Mouse (Mus musculus) telencephalon, adult 2 months (tissue): Measurements from ENCODE around the gene Zfp579.

Experiments
- DNase-seq: peaks from one replicate; pipeline ENCODE4 v3.0.0-alpha.2; 2011; ENCODE audit warnings: low read depth, low spot score

The Zfp579 gene

DNA sequence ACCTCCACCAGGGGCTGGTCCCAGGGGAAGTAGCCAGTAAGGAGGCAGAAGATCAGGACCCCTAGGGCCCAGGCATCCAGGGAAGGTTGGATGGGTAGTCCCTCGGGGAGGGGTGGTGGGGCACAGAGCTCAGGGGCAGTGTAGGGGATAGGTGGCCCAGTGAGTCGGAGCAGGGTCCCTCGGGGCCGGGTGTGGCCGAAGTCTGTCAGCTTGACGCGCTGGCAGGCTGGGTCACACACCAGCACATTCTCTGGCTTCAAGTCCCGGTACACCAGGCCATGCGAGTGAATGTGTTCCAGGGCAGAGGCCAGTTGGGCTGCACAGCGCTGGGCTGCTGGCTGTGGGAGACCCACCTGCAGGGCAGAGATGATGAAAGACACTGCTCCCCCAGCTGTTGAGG is 38.6 kb downstream of the Zfp579 start:
- no peak for DNase-seq

DNA sequence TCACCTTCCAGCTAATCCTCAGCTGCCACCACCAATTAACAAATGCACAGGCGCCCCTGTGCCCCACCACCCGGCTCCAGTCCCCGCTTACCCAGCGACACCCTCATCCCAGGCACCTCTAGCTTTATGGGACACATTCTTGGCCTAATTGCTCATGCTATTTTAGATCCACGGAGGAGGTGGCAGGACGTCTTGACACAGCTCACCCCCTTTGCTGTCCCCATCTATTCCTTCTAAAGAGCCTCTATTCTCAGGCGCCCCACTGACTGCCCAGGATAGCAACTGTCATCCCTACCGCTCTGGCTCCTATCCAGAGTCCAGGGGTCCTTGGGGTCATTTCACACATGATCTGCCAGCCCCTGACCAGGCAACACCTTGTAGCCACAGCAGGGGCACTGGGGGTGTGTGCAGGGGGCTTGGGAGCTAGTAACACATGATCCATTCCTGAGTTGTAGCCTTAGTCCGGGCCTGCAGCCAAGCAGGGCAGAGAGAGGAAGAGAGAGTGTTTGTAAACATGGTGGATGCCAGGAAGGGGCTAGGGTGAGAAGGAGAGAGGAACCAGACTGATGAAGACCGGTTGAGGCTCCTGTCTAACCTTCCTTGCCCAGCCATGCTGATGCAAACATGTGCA is 42.0 kb downstream of the Zfp579 start:
- no peak for DNase-seq

DNA sequence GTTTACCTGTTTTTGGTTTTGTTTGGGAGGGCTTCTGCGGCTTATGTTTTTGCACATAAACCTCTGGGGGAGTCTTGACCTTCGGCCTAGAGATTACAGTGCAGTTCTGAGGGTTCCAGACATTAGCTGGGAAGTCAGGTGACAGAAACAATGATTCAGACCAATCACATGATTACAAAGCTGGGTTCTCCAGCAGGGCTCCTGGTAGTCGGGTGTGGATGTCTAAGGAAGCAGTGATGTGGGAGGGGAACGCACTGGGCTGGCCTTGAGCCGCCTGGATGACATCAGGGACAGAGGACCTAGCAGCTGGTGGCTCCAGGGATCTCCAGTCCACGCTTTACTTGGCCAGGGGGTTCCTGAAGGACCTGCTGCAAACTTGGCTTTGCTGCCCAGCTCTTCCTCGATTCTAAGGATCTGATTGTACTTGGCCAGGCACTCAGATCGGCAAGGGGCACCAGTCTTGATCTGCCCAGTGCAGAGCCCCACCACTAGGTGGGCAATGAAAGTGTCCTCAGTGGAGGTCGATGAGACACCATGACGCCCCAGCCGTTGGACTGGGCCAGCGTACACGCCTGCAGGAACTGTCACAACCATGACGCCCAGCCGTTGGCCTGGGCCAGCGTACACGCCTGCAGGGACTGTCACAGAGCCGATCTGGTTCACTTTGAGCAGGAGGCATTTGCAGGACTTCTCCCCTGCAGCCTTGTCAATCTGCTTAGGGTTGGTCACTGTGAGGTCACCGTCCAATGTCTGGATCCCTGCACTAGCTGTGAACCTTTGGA is 45.2 kb downstream of the Zfp579 start:
- no peak for DNase-seq

DNA sequence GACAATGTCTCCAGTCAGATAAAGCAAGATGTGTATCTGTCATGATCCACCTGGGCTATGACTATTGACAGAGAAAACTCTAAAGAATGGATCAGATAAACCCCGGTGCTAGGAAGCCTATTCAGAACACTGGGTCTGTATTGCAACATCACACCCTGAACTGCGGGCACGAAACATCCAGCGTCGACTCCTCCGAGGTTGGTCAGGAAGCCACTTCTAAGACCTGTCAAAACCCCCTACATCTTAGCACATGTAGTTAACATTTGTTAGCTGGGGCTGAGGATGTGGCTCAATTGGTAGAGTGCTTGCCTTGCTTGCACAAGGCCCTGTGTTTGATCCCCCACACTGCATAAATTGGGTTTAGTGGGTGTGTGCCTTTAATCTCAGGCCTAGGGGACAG is 47.6 kb downstream of the Zfp579 start:
- DNase-seq = no peak

DNA sequence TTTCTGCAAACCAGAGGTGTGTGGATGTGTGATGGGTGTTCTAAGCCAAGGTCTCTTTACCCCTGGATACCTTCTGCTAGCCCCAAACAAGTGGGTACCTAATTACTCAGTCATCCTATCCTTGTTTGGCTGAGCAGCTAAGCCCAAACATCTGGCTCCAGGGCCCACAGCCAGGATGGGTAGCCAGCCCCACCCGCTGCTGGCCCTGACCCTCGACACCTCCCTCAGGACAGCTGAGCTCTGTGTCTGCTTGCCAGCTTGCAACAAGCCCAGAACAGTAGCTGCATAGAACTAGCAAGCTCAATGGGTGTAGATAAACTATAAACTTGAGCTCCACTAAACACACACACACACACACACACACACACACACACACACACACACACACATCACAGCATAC is 48.1 kb downstream of the Zfp579 start:
- peak; percentile 4 for DNase-seq

DNA sequence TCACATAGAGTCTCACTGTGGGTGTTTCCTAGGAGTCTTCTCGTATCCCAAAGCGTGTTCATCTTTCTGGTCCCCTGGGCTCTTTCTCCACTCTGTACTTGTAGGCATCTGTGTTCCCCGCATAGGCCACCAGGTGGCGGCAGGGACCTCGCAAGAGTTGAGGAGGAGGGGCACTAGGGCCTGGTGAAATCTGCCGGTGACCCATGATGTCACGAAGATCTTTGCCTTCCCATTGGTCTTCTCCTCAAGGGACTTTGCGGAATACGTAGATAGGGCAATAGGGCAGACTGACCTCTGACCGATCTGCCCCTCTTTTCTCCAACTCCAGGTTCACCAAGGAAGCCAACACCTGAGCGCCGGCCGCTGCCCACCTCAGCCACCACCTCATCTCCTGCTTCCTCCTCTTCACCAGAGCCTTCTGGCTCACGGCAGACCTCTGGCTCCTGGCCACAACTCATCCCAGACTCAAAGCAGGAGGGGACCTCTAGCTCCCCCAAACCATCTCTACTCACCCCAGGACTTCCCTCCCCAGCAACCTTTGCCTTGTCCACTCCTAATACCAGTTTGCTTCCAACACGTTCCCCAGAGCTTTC is 52.6 kb downstream of the Zfp579 start:
- peak; percentile 92 for DNase-seq

DNA sequence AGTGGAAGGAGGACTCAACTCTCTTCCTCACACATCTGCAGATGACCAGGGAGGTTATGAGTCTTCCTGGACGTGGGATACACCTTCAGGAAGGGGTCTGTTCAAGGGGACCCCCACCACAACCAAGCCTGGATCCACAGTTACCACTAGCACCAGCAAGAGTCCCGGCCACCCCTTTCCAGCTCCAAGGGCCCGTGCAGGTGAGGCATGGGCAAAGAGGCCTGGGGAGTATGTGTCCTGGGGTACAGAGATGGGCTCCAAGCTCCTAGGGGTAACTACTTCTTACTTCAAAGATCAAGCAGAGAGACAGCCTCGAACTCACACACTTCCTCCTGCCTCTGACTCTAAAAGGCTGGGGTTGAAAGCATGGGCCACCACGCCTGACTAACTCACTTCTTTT is 53.3 kb downstream of the Zfp579 start:
- DNase-seq = no peak

DNA sequence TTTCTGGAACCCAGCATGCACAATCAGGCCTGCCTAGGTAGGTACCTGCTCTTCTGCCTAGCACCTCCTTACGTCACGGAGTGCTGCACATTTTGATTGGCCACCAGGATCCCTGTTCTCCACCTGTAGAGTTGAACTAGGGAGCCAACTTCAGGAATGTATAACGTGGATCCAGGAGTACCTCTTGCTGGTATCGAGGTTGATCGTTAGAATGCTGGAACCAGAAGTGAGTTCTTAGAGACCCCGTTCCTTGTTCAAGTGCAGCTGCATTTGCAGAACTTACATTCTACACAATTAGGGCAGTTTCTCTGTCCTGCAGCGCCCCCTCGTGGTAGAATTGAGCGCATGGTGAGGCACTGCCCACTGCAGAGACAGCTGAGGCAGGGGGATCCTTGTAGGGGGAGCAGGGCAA is 55.9 kb downstream of the Zfp579 start:
- peak; percentile 34 for DNase-seq

DNA sequence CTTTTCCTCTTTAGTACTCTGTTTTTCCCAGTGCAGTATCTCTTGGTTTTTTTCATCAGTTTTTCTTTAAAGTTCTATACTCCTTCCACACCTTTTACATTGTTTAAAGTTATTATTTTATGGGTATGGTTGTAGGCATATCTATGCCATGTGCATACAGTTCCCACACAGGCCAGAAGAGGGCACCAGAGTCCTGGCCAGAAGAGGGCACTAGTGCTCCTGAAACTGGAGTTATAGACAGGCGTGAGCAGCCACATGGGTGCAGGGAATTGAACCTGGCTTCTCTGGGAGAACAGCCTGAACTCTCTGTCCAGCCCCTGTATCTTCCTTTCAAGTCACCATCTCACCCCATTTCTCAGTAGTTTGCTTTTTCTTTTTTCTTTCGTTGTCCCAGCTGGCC is 57.5 kb downstream of the Zfp579 start:
- DNase-seq = no peak

DNA sequence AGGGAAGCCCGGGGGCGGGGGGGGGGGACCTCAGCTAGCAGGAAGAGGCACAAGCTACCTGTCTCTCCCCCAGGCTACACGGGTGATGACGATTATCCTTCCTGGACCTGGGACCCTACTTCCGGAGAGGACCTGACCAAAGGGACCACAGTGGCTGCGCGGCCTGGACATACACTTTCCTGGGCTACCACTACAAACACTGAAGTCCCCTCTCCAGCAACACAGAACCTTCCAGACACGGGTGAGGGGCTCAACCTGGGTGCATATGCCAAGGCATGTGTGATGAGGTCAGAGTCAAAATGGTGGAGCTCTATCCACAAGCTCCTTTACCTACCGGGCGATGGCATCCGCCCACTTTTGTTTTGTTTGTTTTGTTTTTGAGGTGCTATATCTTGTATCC is 58.6 kb downstream of the Zfp579 start:
- no peak for DNase-seq

DNA sequence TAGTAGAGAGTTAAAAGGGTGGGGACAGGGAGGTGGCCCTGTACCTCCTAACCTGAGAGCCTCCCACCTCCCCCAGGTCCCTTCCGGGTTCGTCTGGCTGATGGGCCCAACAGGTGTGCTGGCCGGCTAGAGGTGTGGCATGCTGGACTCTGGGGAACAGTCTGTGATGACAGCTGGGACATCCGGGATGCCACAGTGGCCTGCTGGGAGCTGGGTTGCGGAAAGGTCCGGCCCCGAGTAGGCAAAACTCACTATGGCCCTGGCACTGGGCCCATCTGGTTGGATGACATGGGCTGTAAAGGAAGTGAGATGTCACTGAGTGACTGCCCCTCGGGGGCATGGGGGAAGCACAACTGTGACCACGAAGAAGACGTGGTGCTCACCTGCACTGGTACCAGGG is 59.1 kb downstream of the Zfp579 start:
- DNase-seq = no peak

DNA sequence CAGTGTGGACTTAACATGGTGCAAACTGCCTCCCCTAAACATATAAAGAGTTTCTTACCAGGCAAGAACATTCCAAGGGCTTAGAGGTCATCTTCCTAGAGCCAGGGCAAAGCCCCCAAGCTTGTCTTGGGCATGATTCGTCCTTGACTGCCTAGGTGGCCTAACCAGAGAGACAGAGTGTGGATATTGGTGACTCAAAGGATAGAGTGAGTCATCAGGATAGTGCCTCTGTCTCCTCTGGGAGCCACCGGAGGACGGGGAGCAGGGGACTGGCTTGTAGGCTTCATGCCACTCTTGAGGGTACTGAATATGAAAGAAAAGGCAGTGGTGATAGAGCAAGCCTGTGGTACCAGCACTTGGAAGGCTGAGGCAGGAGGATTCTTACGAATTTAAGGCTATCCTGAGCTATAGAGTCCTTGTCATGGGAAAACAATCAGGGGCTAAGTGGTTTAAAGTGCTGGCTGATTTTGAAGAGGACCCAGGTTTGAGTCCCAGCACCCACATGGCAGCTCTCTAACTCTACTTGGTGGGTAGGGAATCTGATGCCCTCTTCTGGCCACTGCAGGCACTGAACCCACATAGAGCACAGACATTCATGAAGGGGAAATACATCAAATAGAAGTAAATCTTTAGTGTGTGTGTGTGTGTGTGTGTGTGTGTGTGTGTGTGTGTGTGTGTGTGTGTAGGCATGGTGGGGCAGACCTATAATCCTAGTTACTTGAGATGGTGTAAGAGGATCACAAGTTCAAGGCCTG is 61.6 kb downstream of the Zfp579 start:
- DNase-seq = no peak
